Comparison of ENCODE assay signal across 23 mouse cellular contexts in the genomic region with DNA sequence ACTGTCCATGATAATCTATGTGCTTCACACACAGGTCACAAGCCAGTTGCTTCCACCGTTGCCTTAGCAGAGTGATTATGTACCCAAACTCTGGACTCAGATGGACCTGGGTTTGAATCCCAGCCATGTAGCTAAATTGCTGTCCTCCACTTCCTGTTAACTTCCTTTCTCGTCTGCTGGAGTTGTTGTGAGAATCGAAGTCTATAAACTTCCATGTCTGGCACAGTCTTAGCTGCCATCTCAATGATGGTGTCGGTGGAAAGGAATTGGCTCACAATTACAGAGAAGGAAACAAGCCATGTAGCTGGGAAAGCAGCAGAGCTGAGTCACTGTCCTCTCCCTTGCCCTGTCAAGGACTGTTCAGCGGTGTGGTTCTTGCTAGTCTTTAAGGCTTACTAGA. TPM values are rescaled to one million over a fixed set of nuclear protein-coding genes. Genes with fewer than 3 reads are reported as not detected.
DNase-seq lines count a peak whose midpoint lies in the region.
"Had no signal": no experiment of that assay in that cellular context is flagged by ENCODE, and none has a peak within 500 bp of the region (broad histone marks: within the 10 kb centered on the region; RNA-seq: fewer than 3 reads in every experiment).

No protein-coding gene starts in this region.

- peak; percentile 45 for DNase-seq in adrenal gland, adult 2 months
- no peak for DNase-seq in adrenal gland, postnatal 25 days
- peak; percentile 63 for DNase-seq in heart, adult 11 months
- no peak for DNase-seq in heart, adult 8-10 months (ENCODE audit: low spot score)
- peak; percentile 18 for DNase-seq in adrenal gland, postnatal 10 days
- peak; percentile 43 for DNase-seq in brain, adult 2 months (ENCODE audit: low read depth, low spot score)
- no peak for DNase-seq in midbrain, embryonic 10.5 days (ENCODE audit: low spot score)
- DNase-seq: cerebellum, adult 11-12 months; cerebellum, adult 8-10 months; cerebellum, postnatal 10 days; cerebellum, postnatal 36 days; embryo, embryonic 11 days; gastrocnemius, postnatal 25 days; heart, adult 2 months; kidney, adult 2 months had no signal

- no peak overlapping the region for H3K4me3 ChIP-seq in midbrain, embryonic 10.5 days
- H3K4me3 ChIP-seq: embryonic facial prominence, embryonic 10.5 days; embryonic facial prominence, embryonic 13.5 days; erythroblast, embryonic 14.5 days; forebrain, embryonic 12.5 days; heart, adult 2 months; hindbrain, embryonic 12.5 days; hindbrain, embryonic 15.5 days had no signal

- H3K36me3 ChIP-seq in midbrain, embryonic 10.5 days = no peaks in the 10 kb centered on the region
- H3K36me3 ChIP-seq: embryonic facial prominence, embryonic 10.5 days; embryonic facial prominence, embryonic 13.5 days; forebrain, embryonic 12.5 days; hindbrain, embryonic 12.5 days; hindbrain, embryonic 15.5 days had no signal

- no peaks in the 10 kb centered on the region for H3K9me3 ChIP-seq in midbrain, embryonic 10.5 days (replicated peaks)
- H3K9me3 ChIP-seq: embryonic facial prominence, embryonic 10.5 days; embryonic facial prominence, embryonic 13.5 days; forebrain, embryonic 12.5 days; hindbrain, embryonic 12.5 days; hindbrain, embryonic 15.5 days had no signal

- 89% methylated on average over 5 of the region's 5 CpGs for WGBS in midbrain, embryonic 10.5 days

- no peaks in the 10 kb centered on the region for H3K27me3 ChIP-seq in midbrain, embryonic 10.5 days (ENCODE audit: low read depth, poor library complexity, severe bottlenecking)
- H3K27me3 ChIP-seq: embryonic facial prominence, embryonic 13.5 days; forebrain, embryonic 12.5 days; hindbrain, embryonic 12.5 days; hindbrain, embryonic 15.5 days had no signal

- no peak overlapping the region for H3K27ac ChIP-seq in midbrain, embryonic 10.5 days (replicated peaks)
- H3K27ac ChIP-seq: embryonic facial prominence, embryonic 10.5 days; embryonic facial prominence, embryonic 13.5 days; forebrain, embryonic 12.5 days; heart, adult 2 months; hindbrain, embryonic 12.5 days; hindbrain, embryonic 15.5 days had no signal

- no peaks in the 10 kb centered on the region for H3K4me1 ChIP-seq in midbrain, embryonic 10.5 days
- H3K4me1 ChIP-seq: embryonic facial prominence, embryonic 10.5 days; embryonic facial prominence, embryonic 13.5 days; forebrain, embryonic 12.5 days; hindbrain, embryonic 12.5 days; hindbrain, embryonic 15.5 days had no signal

RNA-seq across cellular contexts. Expression of gene Cdh13, which starts 45.4 kb away (rescaled TPM):
- total RNA-seq in adrenal gland, adult 2 months (2021) = 1 to 10 TPM; 5.3 to 8.1 TPM
- polyA plus RNA-seq in adrenal gland, adult 2 months (2012; rRNA removed) = 8.7 and 9.2 TPM in 2 replicates
- 6.3 and 9.3 TPM in 2 replicates for total RNA-seq in adrenal gland, postnatal 25 days (2021)
- 100 to 1,000 TPM; 189 to 215 (median 197) TPM for total RNA-seq in heart, adult 8-10 months (2022)
- total RNA-seq in adrenal gland, postnatal 10 days (2021) = 10 to 100 TPM; 25.9 to 31.2 TPM
- 2.5 and 6.0 TPM in 2 replicates for polyA plus RNA-seq in midbrain, embryonic 10.5 days (2016; fragmentation: Nextera tagmentation; extraction: Ambion mirVana)
- total RNA-seq: hematopoietic stem cell, adult 5-6 weeks; MEL had no signal
- polyA plus RNA-seq: erythroblast, embryonic 14.5 days had no signal

Comparison
In these comparisons a context has a peak if more than half of its experiments do, and no peak if none do; other contexts are left out.
1. DNase-seq: peak in adrenal gland, adult 2 months (single experiment), heart, adult 11 months (single experiment), adrenal gland, postnatal 10 days (single experiment) and brain, adult 2 months (single experiment); none in adrenal gland, postnatal 25 days (single experiment), heart, adult 8-10 months (single experiment) and midbrain, embryonic 10.5 days (single experiment).
2. RNA of gene Cdh13, which starts 45.4 kb away (total RNA-seq): 189 to 215 TPM in heart, adult 8-10 months; 25.9 to 31.2 TPM in adrenal gland, postnatal 10 days, 5.3 to 8.1 TPM in adrenal gland, adult 2 months and 6.3 to 9.3 TPM in adrenal gland, postnatal 25 days; every median in the first group is over 4 times any median in the second.